Mouse (Mus musculus) erythroblast, embryonic 14.5 days (primary cell): ENCODE measurements around the gene Bag6. TPM values are rescaled to one million over a fixed set of nuclear protein-coding genes. Genes with fewer than 3 reads are reported as not detected.

Experiments used
- H3K27me3 ChIP-seq: 2 replicates; pipeline ENCODE4 v1.6.1; 2012; ENCODE audit warnings: inconsistent platforms; ENCODE audit not compliant: control insufficient read depth
- H3K36me3 ChIP-seq: 2 replicates; pipeline ENCODE4 v1.6.1; 2012; ENCODE audit warnings: mild to moderate bottlenecking, inconsistent platforms; ENCODE audit not compliant: control insufficient read depth
- H3K4me1 ChIP-seq: 2 replicates; pipeline ENCODE4 v1.6.1; 2012; ENCODE audit warnings: inconsistent platforms; ENCODE audit not compliant: control insufficient read depth
- H3K4me3 ChIP-seq: replicated peaks from 2 replicates; pipeline ENCODE3; 2012; ENCODE audit warnings: moderate library complexity, mild to moderate bottlenecking, inconsistent platforms
- H3K9me3 ChIP-seq: 2 replicates; pipeline ENCODE4 v1.6.1; 2012; ENCODE audit warnings: low read length, inconsistent platforms, mixed read lengths; ENCODE audit not compliant: control insufficient read depth
- GATA1 ChIP-seq: IDR thresholded peaks from 2 replicates; pipeline ENCODE4 v1.6.1; 2012; ENCODE audit warnings: low read length, inconsistent platforms, mixed read lengths
- TAL1 ChIP-seq: IDR thresholded peaks from 3 replicates; pipeline ENCODE4 v1.6.1; 2012; ENCODE audit warnings: low read length, inconsistent platforms, mixed read lengths
- polyA plus RNA-seq: library from polyadenylated mRNA; stranded (reverse); fragments of >175 nt; gene quantifications from 2 replicates; pipeline ENCODE4 v1.2.3, GENCODE M21; 2012

Gene Bag6
- polyA plus RNA-seq, 1 experiment: 102 TPM

DNA sequence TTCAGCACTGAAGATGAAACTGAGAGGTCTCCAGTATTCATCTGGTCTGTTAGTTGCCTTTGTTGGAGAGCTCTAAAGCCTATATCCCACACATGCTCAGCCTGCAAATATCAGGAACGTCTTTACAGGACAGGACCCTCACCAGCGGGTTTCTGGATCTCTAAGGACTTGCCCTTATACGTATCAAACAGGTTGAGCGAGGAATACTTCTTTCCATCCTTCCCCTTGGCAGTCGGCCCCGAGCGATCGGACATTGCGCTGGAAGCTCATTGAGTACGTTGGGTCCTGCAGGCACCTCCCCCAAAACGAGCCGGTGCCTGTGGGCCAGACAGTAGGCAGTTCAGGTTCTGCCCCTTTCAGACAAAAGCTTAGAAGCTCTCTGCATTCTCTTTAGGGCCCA lies 27.8 kb downstream of the Bag6 start:
- Histone ChIP-seq H3K4me1 (peaks cover 43% of the 10 kb centered on the region), H3K9me3 (no peaks in the 10 kb centered on the region), H3K36me3 (peaks cover 53% of the 10 kb centered on the region), H3K27me3 (no peaks in the 10 kb centered on the region), H3K4me3 (peak overlapping the region; percentile 94)
- TF ChIP-seq GATA1 (no peak), TAL1 (no peak)

DNA sequence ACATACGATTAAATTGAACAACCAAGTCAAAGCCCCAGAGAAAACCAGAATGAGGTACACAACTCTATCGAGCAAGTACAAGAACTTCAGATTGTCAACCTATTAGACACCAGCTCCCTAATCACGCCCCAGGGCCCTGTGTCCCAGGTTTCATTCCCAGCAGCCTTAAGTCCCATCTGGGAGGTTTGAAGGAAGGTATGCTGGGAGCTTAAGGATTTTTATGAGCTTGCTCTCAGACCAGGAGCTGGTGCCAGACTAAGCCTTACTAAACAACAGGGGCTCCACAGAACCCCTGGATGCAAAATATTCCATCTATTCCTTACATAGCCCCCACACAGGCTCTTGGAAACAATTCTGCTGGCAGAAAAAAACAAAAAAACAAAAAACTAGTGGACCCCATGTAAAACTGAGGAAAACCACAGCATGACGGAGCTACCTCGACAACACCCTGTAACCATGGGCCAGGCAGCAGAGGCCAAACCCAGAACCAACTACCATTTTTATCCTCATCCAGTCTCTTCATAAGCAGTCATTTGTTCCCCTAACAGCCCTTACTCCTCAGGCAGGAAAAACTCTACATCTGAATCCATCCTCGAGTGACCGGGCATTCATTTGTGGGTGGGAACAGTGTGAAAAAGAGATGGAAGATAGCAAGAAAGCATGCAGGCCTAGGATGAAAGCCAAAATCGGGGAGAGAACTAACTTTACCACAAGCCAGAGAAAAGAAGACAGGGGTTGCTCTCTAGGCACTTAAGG lies 28.5 kb downstream of the Bag6 start:
- Histone ChIP-seq H3K4me3 (peak overlapping the region; percentile 94), H3K4me1 (peaks cover 43% of the 10 kb centered on the region), H3K27me3 (no peaks in the 10 kb centered on the region), H3K9me3 (no peaks in the 10 kb centered on the region), H3K36me3 (peaks cover 45% of the 10 kb centered on the region)
- TF ChIP-seq GATA1 (no peak; the same call in 1 of the 2 replicates), TAL1 (no peak)

DNA sequence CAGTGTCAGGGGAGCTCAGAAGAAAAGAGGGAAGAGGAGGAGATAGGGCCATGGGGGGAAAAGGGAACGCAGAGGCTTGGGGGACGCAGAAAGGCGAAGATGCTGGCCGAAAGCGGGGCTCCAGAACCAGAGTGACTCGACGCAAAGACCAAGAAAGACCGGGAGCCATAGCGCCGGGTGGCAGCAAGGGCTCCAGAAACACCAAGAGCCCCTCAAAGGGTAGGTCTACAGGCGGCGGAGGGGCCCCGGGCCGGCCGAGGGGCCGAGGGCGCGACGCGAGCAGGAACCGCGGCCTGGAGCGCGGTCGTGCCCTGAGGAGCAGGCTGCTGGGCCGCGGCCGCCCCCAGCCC lies 29.2 kb downstream of the Bag6 start:
- H3K36me3 ChIP-seq: peaks cover 38% of the 10 kb centered on the region
- no peaks in the 10 kb centered on the region for H3K27me3 ChIP-seq
- H3K9me3 ChIP-seq: no peaks in the 10 kb centered on the region
- peaks cover 45% of the 10 kb centered on the region for H3K4me1 ChIP-seq
- no peak for TF ChIP-seq TAL1
- TF ChIP-seq GATA1: no peak
- H3K4me3 ChIP-seq: peak overlapping the region; percentile 94

DNA sequence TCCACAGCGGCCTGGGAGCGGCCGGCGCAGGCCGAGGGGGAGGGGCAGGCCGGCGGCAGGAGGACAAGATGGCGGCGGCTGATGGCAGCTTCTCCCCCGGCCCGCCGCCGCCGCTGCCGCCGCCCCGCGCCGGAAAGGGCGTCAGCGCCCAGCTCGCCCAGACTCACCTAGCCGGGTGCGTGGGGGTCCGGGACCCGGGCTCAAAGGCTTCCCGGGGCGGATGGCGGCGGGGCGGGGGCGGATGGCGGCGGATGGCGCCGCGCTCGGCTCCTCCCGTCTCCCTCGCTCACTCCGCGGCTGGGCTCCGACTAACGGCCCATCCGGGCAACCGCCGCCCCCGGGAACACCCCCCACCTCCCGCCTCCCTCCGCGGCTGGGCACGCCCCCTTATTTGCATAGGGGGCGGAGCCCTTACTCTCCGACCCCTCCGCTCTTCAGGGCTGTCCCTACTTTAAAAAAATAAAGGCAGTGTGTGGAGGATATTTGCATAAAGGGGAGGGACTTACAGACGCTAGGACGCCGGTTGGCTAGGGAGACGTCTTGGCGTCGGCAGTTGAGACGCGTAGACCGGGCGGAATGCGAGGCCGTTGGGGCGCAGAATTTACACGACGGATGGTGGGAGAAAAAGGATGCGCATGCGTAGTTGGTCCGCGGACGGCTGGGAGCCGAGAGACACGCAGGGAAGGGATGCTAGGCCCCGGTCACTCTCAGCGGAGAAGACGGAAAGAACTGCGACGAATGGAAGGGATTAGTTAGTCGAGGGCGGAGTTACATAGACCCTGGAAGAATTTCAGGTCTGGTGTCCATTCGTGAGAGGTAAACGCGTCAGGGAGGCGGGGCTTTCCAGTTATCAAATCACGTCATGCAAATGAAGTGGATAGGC lies 29.8 kb downstream of the Bag6 start, which contains the start of gene Prrc2a:
Gene Prrc2a (minus strand): TSS at position 330 of the 883 bp plus-strand sequence.
- peaks cover 45% of the 10 kb centered on the region for H3K4me1 ChIP-seq
- TF ChIP-seq TAL1 (no peak), GATA1 (peak; percentile 23; the same call in 1 of the 2 replicates)

DNA sequence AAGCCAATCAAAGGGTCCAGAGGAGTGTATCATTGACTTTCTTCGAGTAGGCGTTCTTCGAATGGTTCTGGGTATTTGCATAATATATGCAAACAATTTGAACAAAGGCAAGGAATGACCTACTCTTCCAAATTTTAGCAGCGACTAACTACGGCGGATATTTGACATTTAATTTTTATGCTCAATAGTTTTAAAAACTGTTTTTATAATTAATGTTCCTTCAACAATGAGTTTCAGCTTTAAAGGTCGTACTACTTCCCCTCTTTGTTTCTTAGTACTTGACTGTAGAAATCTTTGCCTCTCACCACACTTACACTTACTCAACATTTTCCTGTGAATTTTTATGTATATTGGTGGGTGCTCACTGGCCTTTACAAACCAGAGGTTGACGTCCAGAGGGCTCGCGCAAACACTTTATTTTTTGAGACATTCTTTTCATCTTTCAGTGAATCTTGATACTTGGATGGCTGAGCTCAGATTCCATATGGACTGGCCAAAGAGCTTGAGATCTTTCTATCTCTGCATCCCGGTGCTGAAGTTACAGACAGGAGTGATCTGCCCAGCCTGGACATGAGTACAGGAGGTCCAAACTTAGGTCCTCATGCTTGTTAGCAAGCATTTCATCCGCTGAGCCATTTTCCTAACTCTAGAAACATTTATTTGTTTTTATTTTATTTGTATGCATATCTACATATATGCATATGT lies 30.6 kb downstream of the Bag6 start:
- Histone ChIP-seq H3K27me3 (no peaks in the 10 kb centered on the region), H3K9me3 (no peaks in the 10 kb centered on the region), H3K4me1 (peaks cover 45% of the 10 kb centered on the region), H3K4me3 (peak overlapping the region; percentile 94), H3K36me3 (peaks cover 24% of the 10 kb centered on the region)
- no peak for TF ChIP-seq TAL1
- no peak for TF ChIP-seq GATA1

More for the DNA sequence above, 29.8 kb downstream of the Bag6 start, which contains the start of gene Prrc2a:
- no peaks in the 10 kb centered on the region for H3K9me3 ChIP-seq
- no peaks in the 10 kb centered on the region for H3K27me3 ChIP-seq
- peak within 1 kb of the TSS; percentile 94 for H3K4me3 ChIP-seq
- peaks cover 32% of the 10 kb centered on the region for H3K36me3 ChIP-seq

DNA sequence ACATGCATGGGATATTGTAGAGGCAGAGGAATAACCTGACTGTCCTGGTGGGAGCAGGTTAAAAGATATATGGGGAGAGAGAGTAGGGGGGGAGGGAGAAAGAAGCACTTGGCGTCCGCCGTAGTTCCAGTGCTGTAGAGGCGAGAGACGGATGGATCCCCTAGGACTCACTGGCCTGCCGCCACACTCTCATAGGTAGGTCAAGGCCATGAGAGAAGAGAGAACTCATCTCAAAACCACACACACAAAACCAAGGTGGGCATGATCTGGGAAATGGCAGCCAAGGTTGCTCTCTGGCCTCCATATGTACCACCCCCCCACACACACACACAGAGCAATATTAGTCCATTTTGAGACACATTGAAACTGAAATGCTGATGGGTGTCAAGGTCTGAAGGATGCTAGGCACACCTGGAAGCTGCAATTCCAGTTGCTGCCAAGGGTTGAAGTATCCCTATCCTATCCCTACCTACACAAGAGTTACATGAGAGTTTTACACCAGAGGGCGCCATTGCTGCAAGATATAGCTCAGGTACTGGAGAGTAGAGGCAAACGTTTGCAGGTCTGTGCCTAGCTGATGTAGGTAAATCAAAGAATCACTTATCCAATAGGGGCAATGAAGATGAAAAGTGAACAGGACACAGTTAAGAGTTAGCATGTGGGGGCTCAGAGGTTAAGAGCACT lies 31.5 kb downstream of the Bag6 start:
- peaks cover 15% of the 10 kb centered on the region for H3K36me3 ChIP-seq
- H3K4me1 ChIP-seq: peaks cover 43% of the 10 kb centered on the region
- H3K4me3 ChIP-seq: peak overlapping the region; percentile 94
- no peaks in the 10 kb centered on the region for H3K9me3 ChIP-seq
- H3K27me3 ChIP-seq: no peaks in the 10 kb centered on the region
- TF ChIP-seq TAL1 (no peak), GATA1 (no peak)

DNA sequence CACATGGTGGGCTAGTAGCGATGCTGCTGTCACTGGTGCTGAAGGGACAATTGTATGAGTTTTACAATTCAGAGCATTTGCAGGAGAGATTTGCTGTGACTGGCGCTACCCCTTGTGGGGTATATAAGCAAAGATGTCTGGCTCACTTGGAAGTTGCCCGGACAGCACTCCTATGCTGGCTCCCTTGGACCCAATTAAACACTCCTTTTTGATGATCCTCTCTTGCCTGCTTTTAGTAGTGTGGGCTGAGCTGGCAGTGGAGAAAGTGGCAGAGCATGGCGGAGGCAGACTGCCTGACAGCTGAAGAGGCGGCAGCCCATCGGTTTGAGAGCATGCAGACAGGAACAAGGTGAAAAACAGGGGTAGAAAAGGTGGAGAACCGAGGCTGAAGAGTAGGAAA lies 32.8 kb downstream of the Bag6 start:
- TF ChIP-seq TAL1 (no peak), GATA1 (no peak)
- Histone ChIP-seq H3K36me3 (peaks cover 2% of the 10 kb centered on the region), H3K9me3 (no peaks in the 10 kb centered on the region), H3K4me1 (peaks cover 34% of the 10 kb centered on the region), H3K27me3 (no peaks in the 10 kb centered on the region), H3K4me3 (no peak overlapping the region)

DNA sequence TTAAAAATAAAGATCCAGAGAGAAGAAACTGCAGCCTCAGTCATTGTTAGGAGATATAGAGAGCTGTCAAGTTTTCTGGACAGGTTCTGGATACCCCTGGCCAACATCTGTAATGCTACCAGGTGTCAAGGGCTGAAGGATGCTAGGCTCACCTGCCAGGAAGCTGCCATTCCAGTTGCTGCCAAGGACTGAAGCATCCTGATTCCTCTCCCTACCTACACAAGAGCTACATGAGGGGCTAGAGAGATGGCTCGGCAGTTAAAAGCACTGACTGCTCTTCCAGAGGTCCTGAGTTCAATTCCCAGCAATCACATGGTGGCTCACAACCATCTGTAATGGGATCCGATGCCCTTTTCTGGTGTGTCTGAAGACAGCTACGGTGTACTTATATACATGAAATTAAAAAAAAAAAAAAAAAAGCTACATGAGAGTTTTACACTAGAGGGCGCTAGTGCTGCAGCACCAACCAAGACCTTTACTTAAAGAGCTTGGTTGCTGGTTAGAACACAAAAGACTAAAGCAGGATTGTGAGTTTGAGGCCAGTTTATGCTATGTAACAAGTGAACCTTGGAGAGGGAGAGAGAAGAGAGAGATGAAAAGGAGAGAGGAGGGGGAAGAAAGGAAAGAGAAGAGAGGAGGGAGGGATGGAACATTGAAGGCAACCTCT lies 33.7 kb downstream of the Bag6 start:
- Histone ChIP-seq H3K9me3 (no peaks in the 10 kb centered on the region), H3K36me3 (no peaks in the 10 kb centered on the region), H3K4me3 (no peak overlapping the region), H3K4me1 (peaks cover 25% of the 10 kb centered on the region), H3K27me3 (0 out of 2 replicates have a peak, but pooled peaks cover 2% of the 10 kb centered on the region)
- no peak for TF ChIP-seq GATA1
- no peak for TF ChIP-seq TAL1
